Mouse (Mus musculus) cerebellum, adult 11 months (tissue): Measurements from ENCODE around the gene Rdh16.
"Not testable (repeated sequence)": the region's sequence is repeated elsewhere in the genome, so short reads cannot be mapped to it uniquely, and the experiment has no call there.

Experiments used
- DNase-seq: peaks from one replicate; pipeline ENCODE4 v3.0.0; 2022

The Rdh16 gene

DNA sequence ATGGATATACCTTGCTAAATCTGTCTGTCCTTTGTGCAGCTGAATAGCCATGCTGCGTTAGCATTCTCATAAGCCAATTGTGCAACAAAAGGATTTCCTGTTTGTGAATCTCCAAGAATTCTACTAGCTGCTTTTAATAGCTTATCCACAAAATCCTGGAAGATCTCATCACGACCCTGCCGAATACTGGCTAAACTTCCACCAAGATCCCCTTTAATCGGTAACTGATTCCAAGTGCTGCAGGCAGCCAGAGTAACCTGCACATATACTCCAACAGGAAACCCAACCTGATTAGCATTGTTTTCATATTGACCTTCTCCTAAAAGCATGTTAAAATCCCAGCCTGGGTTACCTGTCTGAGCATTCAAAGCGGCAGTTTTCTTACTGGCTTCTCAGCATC lies 34.3 kb downstream of the Rdh16 start:
- DNase-seq: no peak

GRCm38 (mm10) chr10:127837793-127838192 lies 36.8 kb downstream of the Rdh16 start:
- DNase-seq: not testable (repeated sequence)

GRCm38 (mm10) chr10:127838539-127838938 lies 37.6 kb downstream of the Rdh16 start:
- DNase-seq: no peak

DNA sequence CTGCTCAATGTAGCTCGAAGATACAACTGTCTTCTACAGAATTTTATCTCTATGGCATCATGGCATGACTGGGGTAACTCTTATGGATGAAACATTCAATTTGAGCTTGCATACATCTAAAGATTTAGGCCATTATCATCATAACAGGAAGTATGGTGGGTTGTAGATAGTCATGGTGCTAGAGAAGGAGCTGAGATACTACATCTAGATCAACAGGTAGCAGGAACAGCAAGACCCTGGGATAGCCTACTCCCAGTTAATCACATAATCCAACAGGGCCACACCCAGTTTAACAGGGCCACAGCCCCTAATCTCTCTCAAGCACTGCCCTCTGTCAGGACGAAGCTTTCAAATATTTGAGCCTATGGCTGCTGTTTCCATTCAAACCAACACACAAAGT lies 39.8 kb downstream of the Rdh16 start:
- DNase-seq: no peak

- DNase-seq: not testable (repeated sequence)
These were observed 45.0 kb downstream of the Rdh16 start for GRCm38 (mm10) chr10:127845945-127846344.

GRCm38 (mm10) chr10:127848089-127848488 lies 47.1 kb downstream of the Rdh16 start:
- no peak for DNase-seq

- no peak for DNase-seq
These were observed 48.7 kb downstream of the Rdh16 start, which contains the start of gene Rdh19 for GRCm38 (mm10) chr10:127849628-127850027. Rdh19 (plus strand) TSS chr10:127849928.

- DNase-seq: peak; percentile 32
These were observed 55.4 kb downstream of the Rdh16 start for GRCm38 (mm10) chr10:127856376-127856775.

- no peak for DNase-seq
These were observed 64.0 kb downstream of the Rdh16 start for GRCm38 (mm10) chr10:127864931-127865330.

DNA sequence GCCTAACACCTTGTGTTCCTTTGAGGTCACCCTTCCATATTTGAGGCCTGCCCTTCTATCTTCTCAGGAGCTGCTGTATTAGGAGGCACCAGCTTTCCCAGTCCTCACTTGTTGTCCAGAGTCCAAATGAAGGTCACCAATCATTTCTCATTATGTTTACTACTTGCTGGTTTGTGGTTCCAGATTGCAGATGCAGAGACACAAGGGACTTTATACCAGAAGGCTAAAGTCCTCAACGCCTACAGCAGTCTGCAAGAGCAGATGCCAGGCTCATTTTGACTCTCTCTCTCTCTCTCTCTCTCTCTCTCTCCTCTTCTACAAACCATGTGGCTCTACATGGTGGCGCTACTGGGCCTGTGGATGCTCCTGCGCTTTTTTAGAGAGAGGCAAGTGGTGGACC lies 65.3 kb downstream of the Rdh16 start, which contains the start of gene Rdh16f2:
Gene Rdh16f2 (plus strand): TSS at position 243 of the 400 bp plus-strand sequence.
- DNase-seq: no peak

DNA sequence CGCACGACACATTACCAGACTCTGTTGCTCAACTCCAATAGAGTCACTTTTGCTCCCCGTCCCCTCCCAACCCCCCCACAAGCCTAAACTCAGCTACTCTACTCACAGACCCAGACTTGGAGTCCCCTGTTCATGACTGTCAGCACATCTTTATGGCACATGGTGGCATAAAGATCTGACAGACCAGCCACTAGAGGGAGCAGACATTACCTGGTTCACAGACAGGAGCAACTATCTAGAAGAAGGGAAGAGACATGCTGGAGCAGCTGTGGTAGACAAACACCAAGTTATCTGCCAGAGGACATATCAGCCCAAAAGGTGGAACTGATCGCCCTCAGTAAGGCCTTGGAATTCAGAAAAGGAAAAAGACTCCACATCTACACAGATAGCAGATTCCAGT lies 71.5 kb downstream of the Rdh16 start:
- no peak for DNase-seq

- no peak for DNase-seq
These were observed 76.7 kb downstream of the Rdh16 start for GRCm38 (mm10) chr10:127877681-127878080.

DNA sequence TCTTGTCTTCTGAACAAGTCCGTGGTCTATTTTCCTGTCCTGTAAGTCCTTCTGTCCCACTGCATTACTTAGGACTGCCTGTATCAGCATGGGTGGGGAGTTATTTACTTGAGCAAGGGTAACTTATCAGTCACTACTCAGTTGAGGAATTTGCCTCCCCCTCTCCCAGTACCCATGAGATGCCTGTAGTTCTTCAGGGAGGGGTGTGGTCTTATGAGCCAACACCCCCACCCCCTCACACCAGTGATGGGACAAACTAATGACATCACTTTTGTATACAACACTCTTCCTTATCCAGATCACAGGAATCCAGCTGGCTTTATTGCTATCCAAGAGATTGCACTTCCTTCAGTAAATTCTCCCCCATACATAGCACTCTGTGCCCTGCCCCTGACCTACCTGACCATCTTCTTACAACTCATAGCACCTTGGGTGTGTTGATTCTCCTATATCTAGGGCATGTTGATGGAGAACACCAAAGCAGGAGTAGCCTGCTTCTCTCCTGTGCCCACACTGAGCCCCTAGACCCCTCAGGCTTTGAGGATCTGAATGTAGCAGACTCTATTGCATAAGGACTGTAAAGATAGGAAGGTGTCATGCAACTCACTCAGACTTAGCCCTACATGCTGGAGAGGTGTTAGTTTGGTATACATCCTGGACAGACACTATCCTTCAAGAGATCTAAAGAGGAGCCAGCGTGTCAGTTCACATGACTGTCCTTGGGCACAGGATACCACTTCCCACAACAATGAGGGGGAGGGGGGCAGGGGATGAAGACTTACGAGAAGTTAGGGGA lies 77.5 kb downstream of the Rdh16 start:
- DNase-seq: no peak

- DNase-seq: no peak
These were observed 78.3 kb downstream of the Rdh16 start for GRCm38 (mm10) chr10:127879155-127879688.

DNA sequence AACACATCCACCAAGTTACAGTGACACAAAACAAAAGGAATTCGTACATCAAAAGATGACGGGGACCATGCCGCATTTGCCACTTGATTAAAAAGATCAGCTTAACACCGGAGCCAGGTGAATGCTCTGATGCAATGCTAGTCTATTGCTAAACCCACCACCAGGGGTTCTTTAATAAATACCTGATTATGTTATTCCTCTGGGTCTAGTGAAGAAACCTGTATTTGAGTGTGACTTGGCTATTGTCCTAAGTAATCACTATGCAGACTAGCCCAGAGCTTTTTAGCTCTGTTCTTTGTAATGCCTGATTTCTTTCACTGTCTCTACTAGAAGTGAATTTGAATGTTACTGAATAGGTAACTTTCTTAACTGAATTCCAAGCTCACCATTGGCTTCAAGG lies 80.1 kb downstream of the Rdh16 start:
- DNase-seq: no peak

DNA sequence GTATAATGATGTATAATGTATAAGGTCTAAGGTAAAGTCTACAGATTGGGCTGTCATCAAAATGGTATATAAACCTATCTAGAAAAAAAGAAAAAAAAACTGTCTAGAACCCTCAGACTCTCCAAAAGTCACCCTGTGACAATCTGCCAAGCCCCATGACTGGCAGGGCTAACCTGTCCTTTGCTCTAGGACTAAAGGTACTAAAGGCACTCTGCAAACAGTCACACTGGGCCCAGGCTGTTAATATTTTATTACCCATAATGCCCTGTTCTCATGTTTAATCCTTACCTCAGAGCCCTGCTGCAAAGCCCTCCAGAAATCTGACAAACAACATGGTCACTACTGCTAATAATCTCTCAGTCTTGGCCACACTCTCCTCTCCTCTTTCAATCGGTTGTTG lies 85.6 kb downstream of the Rdh16 start:
- no peak for DNase-seq

GRCm38 (mm10) chr10:127886971-127887370 lies 86.0 kb downstream of the Rdh16 start:
- no peak for DNase-seq

- DNase-seq: no peak
These were observed 87.7 kb downstream of the Rdh16 start, which contains the start of gene Rdh7 for GRCm38 (mm10) chr10:127888605-127889004. Rdh7 (minus strand) TSS chr10:127888817.

GRCm38 (mm10) chr10:127891481-127891880 lies 90.5 kb downstream of the Rdh16 start:
- DNase-seq: no peak

GRCm38 (mm10) chr10:127893163-127894022 lies 92.4 kb downstream of the Rdh16 start:
- DNase-seq: not testable (repeated sequence)
